Mouse (Mus musculus) heart, adult 18-20 months (tissue): Measurements from ENCODE around the gene Mpz. TPM values are rescaled to one million over a fixed set of nuclear protein-coding genes. Genes with fewer than 3 reads are reported as not detected.

Experiments
- DNase-seq, 2 experiments: peaks; one replicate each; pipeline ENCODE4 v3.0.0; 2021 to 2022; ENCODE audit warnings: mixed read lengths in 1 of 2
- long read RNA-seq, 2 experiments: library from polyadenylated mRNA; stranded (forward); transcript quantifications; one replicate each; pipeline ENCODE4 v2.0.0; 2021
- total RNA-seq, 2 experiments: library from RNA; stranded (reverse); gene quantifications; 2 replicates each; pipeline ENCODE4 v1.2.3; 2021

Mpz gene
- under 1 TPM; 0.55 to 0.75 TPM for total RNA-seq
- long read RNA-seq, experiment 1: 0 reads
- long read RNA-seq, experiment 2, partial matches to known transcripts: 0 of 3 reads
- long read RNA-seq, experiment 2, other reads (novel, unspliced or antisense): 2 of 3 reads

DNA sequence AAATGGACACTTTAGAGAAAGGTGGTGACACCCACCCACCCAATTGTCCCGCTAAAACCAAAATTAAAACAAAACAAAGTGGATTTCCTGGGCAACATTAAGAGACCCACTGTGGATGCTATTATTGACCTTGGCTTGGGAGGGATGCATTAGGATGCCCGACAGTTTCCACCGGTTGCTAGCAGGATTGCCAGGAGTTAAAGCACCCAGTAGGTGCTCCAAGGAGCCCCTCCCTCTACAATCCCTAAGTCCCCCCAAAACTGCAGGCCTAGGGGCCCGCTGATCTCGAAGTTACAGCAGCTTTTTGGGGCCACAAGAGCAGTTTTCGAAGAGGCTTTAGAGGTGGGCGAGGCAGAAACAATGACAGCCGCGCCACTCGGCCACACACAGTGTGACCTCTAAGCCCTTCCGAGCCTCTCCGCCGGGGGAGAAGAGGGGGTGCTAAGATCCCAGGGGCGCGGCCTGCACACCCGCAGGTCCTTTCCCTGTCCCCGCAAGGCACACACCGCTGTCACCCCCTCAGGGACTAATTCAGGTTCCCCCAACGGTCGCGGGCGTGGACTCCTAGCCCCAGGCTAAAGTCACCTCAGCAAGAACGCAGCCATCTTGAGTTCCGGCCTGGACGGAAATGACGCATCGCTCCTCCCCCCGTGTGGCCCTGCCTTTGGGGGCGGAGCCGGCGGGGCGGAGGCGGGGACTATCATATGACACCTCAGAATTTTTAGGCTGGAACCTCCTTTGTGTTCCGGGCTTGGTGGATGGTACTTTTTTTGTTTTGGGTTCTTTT, at the start of gene Mpz, which contains the start of gene Sdhc:
TSS of gene Mpz (plus strand) at position 738 of the 787 bp plus-strand sequence.
TSS of gene Sdhc (minus strand) at position 630 of the 787 bp plus-strand sequence.
- peak; percentile 96 to 99 for DNase-seq

DNA sequence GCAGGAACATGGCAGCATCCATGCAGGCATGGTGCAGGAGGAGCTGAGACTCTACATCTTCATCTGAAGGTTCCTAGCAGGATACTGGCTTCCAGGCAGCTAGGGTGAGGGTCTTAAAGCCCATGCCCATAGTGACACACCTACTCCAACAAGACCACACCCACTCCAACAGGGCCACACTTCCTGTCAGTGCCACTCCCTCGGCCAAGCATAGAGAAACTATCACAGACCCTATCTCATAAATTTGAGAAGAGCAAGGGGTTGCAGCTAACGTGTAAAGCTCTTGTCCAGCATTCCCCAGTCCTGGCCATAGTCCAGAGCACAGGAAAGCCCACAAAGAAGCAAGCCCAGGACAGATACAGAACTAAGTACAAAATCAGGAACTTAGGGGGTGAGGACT, 49.5 kb upstream of the Mpz start:
- peak in 1 of 2 experiments; percentile 7 for DNase-seq

DNA sequence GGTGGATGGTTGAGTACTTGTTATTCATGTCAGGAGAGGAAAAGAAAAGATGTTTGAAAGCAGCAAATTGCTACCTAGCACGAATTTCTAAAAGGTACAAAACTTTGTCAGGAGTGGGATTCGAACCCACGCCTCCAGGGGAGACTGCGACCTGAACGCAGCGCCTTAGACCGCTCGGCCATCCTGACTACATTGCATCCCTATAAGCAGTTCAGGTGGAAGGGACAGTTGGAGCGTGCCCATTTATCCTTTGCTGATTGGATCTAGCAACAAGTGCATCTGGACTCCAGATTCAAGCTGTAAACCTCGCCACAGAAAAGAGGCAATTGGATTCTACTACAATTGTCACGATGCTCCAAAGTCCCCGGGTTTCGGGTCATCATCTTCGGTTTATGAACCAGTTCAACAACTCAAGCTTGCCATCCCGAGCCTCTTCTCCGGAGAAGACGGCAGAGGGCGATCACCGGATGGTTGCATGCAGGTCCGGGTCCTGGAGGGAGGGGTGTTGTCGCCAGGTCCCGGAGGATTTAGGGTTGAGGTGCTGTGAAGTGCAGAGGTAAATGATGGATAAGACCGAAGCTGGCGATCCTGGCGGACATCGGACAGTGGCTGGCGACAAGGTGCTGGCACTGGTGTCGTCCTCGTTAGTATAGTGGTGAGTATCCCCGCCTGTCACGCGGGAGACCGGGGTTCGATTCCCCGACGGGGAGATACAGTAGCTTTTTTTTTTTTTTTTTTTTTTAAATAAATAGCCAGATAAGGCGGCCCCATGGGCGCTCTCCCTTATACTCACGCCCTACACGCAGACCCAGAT, 48.6 kb upstream of the Mpz start:
- peak; percentile 88 to 93 for DNase-seq

DNA sequence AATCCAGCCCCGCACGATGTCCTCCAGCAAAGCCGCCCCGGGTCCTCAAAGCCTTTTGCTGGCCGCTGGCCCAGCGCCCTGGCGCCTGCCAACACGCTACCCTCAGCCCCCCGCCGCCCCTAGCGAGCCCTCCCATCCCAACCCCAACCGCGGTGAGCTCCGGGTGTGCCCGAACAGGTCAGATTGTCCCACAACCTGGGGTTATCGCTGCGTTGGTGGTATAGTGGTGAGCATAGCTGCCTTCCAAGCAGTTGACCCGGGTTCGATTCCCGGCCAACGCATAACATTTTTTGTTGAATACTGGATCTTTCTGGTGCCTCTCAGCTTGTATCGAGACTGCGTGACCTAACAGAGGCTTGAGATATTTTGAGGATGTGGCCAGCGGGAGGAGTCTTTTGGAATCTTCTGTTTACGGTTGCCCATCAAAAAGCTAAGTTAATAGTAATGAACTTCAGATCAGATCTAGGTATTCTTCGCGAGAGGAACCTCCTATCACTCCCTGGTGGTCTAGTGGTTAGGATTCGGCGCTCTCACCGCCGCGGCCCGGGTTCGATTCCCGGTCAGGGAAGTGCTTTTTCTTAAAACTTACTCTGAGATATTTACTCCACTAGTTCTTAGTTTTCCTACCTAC, 47.8 kb upstream of the Mpz start:
- DNase-seq: peak; percentile 84 to 95

DNA sequence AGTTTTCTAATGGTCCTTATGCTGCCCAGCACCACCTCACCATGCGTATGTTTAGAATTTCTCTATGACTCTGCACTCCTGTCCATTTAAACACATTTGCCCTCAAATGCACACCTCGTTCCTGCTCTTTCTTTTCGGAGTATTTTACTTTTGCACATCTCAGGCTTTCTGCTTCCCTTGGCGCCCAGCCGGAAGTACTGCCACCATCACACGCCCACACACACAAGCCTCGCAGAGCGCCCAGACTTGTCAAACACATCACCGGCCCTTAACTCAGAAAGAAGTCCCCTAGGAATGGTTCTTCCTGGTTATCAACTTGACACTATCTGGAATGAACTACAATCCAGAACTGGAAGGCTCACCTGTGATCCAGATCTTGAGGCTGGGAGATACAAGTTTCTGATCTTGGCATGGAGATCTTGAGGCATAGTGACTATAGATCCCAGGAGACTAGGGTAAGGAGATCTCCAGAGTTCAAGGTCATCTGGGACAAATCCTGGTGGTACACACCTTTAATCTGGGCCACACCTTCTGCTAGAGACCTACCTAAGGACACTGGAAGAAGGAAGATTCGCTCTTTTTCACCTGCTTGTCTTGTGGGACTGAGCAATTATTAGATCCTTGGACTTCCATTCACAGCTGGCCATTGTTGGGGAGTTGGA, 47.2 kb upstream of the Mpz start:
- no peak for DNase-seq

DNA sequence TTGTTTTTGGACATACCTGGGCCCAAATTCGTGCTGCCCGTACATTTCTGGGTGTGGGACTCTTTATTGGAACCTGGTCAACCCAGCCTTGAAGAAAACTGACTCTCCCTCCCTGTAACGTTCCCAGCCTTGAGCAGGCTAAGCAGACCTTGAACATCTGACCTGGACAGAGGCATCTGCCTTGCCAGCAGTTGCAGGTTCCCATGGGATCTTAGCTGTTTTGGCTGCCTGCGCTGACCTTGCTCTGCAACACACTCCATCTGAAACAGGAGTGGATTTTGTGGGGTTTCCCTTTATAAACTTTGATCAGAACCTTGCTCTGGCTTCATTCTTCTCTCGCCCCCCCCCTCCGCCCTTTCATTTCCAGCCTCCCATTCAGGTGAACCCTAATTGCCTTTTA, 45.3 kb upstream of the Mpz start:
- DNase-seq: no peak

DNA sequence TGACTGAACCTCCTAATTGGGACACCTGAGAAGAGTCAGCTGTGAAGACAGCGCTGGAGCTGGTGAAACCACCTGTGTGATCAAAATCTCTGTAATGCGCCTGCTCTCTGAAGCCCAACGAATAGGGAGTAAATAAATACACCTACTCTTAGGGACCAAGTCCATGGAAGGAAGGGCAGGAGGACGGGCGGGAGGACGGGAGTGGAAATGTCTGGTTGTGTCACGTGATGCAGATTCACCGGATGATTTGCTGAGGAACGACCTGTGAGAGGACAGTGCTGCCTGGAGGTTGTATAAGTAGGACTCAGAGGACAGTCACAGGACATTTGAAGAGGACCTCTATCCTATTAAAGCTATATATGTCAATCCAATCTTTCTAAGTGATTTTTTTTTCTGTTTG, 40.9 kb upstream of the Mpz start:
- DNase-seq: no peak

DNA sequence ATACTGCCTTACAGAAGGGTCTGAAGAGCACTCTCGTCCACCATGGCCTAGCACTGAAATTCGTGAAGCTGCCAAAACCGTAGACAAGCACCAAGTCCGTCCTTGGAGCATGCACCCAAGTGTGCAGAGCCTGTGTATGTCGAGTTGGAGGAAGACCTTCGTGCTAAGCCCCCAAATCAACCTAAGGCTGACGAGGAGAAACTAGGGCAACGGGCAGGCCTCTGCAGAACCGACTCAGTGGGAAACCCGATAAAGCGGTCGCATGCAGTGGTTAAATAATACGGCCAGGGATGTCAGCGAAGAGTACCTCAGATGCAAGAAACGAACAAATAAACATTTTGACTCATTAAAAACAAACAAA, 39.9 kb upstream of the Mpz start:
- DNase-seq: peak in 1 of 2 experiments; percentile 24

DNA sequence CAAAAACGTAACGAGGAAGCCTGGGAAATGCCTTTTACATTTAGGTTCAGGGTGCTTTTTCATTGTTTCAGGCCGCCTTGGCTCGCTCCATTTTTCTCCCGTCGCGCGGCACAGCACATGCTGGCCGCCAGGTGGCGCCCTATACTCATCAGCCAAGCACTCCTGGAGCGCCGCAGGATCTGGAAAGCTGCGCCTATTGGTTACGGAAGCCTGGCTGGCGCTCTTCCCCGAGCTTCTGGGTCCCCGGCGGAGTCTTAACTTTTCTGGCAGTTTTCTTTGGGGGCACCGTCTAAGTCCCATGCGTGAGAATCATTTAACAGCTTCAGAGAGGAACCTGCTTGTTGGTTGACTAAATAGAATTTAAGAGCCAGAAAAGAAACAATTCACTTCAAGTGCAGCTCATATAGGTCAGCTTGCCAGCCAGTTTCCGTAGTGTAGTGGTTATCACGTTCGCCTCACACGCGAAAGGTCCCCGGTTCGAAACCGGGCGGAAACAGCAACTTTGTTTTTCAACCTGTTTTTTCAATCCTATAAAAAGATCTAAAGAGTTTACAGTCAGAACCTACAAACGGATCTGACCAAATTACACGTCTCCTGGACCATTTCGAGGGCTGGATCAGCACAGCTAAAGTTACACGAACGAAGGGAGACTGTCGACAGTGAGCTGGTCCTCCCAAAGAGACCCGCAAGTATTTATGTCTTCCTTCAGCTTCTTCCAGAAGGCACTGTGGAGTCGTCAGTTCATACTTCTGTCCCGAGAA, 39.3 kb upstream of the Mpz start:
- DNase-seq: peak; percentile 94 to 95

DNA sequence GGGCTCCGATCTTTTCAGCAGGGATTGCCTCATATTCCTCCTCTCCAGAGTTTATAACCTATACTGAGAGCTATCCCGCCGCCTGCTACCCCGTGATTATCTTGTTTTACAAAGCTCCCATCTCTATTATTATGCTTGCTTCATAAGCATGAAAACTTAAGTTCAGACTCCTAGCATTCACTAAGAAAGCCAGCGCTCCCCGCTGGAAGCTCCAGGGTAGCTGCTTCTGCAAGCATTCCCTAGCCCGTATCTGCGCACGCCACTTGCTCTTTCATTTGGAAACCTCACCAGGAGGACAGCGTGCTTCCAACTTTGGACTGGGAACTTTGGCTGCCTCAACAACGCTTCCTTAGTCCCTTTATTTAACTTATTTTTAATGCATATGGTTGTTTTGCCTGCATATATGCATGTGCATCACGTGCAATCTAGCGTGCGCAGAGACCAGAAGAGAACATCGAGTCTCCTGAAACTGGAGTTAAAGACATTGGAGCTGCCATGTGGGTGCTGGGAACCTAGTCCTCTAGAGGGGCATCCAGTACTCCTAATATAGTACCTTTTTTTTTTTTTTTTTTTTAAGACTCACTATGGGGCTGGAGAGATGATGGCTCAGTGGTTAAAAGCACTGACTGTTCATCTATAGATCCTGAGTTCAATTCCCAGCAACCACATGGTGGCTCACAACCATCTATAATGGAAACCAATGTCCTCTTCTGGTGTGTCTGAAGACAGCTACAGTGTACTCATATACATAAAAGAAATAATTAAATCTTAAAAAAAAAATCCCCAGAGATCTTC, 38.5 kb upstream of the Mpz start:
- peak; percentile 69 to 80 for DNase-seq

DNA sequence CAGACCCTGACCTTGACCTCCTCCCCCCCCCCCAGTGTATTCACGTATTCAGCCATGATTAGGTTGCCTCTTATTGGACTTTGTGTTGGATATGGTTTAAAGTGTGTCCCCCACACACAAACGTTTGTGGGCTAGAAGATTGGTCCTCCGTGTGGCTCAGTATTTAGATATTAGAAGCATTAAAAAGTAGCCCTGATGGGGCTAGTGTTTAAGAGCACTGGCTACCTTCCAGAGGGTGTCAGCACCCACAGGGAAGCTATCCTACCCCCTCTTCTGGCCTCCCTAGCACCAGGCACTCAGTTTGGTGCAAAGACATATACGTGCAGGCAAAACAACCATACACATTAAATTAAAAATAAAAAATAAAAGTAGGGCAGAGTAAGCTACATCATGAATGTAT, 37.5 kb upstream of the Mpz start:
- no peak for DNase-seq

DNA sequence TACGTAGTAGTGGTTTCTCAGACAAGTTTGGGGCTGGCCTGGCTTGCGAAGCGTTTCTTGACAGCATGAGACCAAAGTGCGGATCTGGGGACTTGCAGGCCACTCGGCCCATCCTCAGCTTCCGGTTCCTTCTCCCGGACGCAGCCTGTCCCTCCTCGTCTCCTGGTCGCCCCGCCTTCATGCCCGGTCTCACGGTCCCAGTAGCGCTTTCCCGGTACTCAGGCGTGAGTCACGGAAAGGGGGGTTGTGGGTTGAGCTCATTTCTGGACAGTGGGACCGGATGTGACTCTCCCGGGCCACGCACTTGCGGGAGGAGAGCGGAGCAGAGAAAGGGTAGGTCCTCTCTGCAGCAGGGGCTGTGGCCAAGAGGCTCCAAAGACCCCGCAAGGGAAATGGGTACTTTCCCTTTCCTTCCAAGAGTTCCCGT, 36.6 kb upstream of the Mpz start, which contains the start of gene Cfap126:
TSS of gene Cfap126 (plus strand) at position 46 of the 427 bp plus-strand sequence.
- peak; percentile 92 to 96 for DNase-seq

DNA sequence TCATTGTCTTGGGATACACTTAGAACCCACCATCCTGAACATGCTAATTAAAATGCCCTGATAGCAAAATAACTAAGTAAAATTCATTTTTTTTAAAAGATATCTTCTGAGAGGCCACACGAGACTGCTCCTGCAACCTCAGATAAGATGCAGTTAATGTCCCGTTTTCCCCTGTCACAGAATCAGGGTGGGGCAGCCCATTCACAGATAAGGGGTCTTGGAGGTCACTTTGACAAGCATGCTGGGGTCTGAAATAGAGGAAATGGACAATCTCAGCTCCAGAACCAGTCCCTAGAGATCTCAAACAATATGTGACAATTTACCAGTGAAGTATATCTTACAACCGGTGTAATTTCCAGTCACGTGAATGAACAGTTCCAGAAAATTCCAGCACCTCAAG, 34.2 kb upstream of the Mpz start:
- no peak for DNase-seq

DNA sequence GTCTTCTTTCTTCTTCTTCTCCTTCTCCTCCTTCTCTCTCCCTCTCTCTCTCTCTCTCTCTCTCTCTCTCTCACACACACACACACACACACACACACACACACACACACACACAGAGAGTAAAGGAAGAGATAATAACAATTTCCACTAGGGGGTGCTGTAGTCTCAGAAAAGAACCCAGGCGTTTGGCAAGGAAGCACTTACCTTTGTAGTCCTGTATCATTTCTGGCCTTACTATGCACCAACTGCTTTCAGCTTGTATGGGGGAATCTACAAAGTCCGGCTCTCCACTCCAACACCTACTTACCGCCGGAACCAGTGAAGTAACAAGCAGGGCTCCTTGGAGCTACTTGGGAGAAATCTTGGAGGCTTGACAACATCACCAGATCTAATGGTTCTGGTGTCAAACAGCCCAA, 32.2 kb upstream of the Mpz start:
- DNase-seq: peak; percentile 72 to 88

DNA sequence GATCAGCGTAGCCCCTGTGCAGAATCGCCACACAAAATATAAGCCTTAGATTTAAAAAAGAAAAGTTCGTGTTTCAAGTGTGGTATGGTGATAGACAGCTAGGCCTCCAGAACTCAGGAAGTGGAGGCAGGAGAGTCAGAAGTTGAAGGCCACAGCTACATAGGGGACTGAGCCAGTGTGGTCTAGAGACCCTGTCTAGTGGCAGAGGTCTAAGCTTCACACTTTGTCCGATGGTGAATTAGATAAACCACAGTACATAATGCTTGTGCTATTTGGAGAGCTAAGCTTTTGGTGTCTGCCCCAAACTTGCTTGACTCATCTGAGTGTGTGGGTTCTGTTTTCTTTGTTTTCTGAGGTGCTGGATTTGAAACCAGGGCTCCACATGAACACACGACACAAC, 31.5 kb upstream of the Mpz start:
- DNase-seq: no peak

DNA sequence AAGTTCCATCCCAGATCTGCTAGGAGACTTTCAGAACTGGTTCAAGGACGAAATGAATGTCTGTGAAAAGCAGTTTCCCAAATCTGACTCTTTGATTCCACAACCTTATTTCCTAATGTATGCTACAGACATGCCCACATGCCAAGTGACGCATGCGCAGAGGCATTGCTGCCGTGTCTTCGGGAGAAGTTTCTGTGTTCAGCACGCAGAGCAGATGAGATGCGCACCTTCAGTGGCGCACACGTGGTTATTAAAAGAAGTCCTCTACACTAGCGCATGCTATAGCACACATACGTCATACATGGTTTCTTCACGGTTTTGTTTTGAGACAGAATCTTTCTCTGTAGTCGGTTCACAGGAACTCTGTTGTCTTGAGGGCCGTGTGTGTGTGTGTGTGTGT, 31.1 kb upstream of the Mpz start:
- DNase-seq: no peak

DNA sequence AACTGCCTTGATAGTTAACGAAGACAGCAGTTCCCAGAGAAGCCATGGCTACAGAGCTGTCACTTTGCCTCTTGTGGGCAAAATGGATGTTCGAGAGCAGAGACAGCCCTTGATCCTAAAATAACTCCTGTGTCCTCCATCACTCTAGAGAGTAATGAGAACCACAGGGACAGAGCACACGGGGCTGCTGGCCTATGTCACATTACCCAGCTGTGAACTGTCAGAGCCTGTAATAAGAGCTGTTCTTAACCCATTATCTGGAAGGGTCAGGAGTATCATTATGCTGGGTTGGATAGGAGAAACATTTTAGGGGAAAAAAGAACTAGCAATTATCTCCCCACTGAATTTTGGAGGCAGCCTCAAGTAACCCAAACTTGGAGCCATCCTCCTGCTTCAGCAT, 29.6 kb upstream of the Mpz start:
- no peak for DNase-seq

DNA sequence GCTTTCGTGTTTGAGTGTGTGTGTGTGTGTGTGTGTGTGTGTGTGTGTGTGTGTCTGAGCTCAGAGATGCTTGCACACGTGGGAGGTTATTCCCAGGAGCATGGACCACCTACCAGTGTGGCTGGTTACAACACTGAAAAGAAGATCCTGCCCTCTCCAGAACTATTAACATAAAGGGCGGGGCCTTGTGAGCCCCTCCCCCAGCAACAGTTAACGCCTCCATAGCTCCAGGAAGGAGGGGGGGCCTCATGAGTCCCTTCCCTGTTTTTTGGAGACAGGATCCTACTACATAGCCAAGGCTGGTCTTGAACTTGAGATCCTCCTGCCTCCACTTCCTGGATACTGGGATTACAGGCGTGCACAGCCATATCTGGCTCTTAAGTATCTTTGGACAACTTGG, 28.7 kb upstream of the Mpz start:
- no peak for DNase-seq

DNA sequence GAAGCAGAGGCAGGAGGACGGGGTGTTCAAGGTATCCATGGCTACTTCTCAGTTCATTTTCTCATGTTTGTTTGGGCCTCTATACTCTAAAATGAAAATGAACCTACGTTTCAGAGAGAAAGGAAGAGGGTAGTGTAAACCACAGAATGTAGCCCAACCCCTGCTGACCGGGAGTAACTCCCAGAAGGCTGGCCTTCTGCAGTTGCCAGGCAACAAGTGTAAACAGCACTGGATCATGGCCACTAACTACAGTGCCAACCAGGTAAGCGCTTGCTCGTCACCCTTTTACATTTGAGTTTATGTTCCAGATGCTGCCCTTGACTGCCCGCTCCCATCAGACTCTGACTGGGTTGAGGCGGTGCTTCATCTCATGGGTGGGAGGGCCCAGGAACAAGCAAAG, 27.6 kb upstream of the Mpz start:
- peak; percentile 52 to 53 for DNase-seq

DNA sequence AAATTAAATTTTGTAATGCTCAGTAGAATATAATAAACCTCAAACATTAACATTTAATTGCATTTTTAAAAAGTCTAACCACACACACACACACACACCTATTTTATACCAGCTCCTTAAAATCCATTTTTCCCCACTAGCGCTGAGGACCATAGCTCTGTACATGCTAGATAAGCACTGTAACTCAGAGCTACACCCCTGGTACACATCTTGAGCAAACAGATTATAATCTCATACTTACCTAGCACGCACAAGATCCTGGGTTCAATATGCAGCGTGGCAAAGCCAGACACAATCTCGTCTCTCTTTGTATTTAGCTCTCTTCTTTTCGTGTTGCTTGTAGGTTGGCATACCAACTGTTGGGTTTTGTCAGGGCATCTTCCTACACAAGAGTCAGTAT, 26.1 kb upstream of the Mpz start:
- no peak for DNase-seq
